Mouse (Mus musculus): ENCODE results near the gene Ednra.

Ednra gene

DNA sequence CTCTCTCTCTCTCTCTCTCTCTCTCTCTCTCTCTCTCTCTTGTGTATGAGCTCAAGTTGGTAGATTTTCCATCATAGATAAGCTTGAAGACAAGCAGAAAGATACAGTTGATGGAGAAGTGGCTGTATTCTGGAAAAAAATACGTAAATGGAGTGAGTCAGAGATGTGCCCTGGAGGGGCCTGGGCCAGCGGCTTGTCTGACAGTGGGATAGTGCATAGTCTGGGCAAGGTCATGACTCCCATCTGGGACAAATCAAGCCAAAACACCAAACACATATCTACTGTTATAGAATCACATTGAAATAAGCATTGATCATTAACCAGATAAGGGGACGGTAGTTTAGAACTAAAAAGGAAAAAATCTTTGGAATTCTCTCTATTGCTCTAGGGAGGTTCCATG, 65.9 kb downstream of the Ednra start:
- in situ Hi-C loops (cut with MboI, MseI), result no loop called here

DNA sequence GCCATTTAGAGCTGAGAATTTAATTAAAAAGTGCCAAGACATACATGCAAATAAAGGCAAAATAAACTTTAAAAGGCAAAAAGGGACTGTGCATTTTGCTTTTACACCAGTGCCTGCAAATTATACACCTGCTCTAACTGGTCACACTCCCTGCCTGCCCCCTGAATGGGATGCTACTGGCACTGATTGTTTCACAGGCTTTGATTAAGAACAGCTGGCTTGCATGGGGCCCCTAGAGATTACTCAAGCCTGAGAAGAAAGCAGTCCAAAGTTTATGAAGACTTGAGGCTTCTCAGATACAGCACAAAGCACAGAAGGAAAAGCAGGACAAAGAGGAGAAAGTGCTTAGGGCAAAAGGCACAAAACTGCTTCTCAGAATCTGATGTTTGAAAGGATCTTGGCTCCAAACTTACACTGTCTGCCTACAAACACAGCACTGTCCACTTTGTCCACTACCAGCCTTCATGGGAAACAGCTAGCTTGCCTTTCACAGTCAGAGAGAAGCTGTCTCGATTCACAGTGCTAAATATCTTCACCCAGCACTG, 73.5 kb downstream of the Ednra start:
- in situ Hi-C loops (cut with MboI, MseI), result no loop called here

DNA sequence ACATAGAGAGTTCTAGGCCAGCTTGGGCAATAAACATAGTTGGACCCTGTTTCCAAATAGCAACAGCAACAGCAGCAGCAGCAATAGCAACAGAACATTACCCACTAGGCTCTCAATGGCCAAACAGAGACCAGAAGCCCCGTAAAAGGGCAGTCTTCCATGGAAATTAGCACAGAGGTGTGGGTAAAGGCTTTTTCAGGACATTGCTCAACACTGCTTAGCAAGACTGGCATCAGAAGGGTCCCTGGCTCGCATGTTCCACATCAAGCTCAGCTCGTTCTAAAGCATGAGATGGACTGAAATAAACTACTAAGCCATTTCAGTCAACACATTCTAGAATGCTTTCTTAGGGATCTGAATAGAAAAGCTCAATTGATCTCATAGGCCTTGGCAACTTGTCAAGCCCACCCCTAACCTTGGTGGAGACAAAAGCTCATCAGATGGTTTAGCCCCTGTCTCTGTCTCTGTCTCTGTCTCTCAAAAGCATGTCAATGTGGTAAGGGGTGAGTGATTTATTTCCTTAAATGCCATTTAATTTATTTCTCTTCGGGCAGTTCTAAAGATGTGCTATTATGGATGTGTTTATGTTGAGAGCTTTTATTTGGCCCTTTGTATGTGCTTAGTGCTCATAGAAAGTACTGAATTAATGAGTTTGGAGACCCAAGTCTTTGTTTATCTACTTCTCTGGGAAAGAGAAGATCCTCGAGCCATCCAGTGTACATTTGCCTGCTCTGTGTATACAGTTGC, 84.0 kb downstream of the Ednra start:
- in situ Hi-C loops (cut with MboI, MseI), result no loop called here

DNA sequence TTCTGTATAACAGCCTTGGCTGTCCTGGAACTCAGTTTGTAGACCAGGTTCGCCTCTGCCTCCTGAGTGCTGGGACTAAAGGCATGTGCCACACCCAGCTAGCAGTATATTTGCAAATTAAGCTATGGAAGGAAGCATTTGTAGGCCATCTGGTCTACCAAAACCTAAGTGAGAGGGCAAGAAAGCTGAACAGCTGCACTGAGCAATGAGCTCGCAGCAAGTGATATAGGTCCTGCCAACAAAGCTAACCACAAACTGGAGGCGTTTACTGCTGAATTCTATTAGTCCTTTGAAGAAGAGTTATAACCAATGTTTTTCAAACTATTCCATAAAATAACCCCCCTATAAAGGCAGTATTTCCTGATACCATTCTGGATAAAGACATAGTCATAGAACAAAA, 86.7 kb downstream of the Ednra start:
- in situ Hi-C loops (cut with MboI, MseI), result no loop called here

DNA sequence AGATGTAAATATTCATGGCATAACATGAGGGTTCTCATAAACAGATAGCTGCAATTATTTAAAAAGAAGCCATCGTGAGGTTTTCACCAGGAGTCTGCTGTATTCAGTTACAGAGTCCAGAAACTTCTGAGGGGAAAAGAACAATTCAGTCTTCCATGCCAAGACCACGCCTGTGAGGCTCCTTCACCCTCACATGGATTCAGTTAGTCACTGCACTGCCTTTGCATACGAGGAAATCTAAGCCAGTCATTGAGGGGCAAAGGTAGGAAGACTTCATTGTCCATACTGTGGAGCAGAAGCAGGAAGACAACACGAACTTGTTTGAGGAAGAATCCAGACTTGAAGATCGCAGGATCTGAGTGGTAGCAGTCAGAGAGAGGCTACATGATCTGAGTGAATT, 90.2 kb downstream of the Ednra start:
- in situ Hi-C loops (cut with MboI, MseI), result loop anchor here (5.0 kb wide), 1 partner anchor 368 kb away; no protein-coding TSS in a partner anchor

DNA sequence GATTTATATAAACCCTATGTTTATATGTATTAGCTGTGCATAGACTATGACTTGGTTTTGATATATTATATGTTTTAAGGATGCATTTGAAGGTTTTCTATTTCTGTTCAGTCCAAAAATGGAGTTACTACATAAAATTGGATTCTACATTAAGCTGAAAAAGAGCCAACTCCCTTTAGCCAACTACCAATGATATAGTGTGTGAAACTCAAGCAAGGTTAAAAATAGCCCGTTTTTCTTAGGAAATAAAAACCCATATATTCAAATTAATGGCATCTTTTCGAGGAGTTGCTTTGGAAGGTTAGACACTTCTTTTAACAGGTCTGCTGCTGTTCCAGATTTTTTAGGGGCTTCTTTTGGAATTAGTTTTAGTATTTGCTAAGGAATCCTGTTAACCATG, 91.1 kb downstream of the Ednra start:
- in situ Hi-C loops (cut with MboI, MseI), result loop anchor here (5.0 kb wide), 1 partner anchor 369 kb away; no protein-coding TSS in a partner anchor

DNA sequence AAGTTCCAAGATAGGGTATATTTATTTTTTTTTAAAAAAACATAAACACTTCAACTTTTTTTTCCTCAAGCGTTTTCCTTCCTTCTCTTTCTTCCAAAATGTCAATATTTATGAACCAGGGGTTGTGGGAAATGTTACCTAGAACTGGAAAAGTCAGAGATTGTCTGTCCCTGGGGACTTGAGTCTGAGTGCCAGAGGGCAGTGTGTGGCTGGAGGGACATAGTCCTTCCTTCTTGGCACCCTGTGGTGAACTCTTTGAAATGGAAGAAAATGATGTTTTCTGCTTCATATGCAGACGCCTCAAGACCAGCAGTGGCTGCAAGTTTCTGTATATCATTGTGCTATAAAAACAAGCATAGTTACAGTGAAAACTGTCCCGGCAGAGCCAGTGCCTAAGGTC, 93.6 kb downstream of the Ednra start:
- in situ Hi-C loops (cut with MboI, MseI), result loop anchor here (5.0 kb wide), 1 partner anchor 372 kb away; no protein-coding TSS in a partner anchor

DNA sequence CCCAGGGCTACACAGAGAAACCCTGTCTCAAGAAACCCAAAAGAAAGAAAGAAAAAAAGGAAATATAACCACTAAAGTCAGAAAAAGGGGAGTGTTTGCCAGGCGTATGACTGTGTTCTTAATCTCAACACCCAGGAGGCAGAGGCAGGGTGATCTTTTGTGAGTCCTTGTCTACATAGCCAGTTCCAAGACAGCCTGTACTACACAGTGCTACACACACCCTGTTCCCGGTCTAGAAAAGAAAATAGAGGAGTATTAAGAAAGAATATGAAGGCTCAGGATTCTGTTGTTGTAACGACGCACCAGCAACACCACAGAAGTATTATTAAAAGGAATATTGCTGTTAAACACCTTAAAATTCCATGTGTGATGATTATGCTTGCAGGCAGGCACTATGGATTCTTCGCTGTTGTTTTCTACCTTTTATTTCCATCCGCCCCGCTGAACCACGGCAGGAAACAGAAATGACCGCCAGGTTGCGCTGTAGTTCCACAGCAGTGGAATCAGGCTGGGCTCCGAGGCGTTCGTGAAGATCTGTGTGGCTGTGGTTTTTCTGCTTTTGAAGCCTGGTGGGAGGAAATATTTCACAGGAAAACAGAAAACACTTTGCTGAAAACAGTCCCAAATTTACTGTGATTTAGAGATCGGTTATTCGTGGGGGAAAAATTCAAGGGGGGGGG, 94.3 kb downstream of the Ednra start:
- in situ Hi-C loops (cut with MboI, MseI), result loop anchor here (5.0 kb wide), 1 partner anchor 372 kb away; no protein-coding TSS in a partner anchor

DNA sequence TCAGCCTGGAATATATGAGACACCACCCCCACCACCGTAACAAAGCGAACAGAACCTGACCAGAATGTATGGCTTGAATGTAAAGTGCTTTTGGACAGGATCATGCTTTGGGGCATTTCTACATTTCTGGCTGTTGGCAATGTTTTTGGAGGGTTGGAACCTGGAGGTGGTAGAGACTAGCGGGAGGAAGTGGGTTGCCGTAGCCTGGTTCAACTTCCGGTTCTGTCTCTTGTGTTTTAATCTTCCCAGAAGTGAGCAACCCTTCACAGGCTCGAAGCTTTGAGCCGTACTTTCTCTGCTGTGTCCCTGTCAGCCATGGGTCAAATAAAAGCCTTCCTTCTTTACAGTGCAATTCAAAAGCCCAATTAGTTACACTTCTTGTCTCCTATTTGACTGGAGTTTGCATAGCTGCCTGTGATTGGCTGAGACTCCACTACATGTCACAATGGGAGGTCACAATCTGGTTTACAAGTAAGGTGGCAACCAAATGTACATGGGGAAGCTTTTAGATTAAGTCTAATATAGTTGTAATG, 100.5 kb downstream of the Ednra start:
- in situ Hi-C loops (cut with MboI, MseI), result loop anchor here in 1 of 2 experiments (25.0 kb wide), 1 partner anchor 864 kb away; no protein-coding TSS in a partner anchor

DNA sequence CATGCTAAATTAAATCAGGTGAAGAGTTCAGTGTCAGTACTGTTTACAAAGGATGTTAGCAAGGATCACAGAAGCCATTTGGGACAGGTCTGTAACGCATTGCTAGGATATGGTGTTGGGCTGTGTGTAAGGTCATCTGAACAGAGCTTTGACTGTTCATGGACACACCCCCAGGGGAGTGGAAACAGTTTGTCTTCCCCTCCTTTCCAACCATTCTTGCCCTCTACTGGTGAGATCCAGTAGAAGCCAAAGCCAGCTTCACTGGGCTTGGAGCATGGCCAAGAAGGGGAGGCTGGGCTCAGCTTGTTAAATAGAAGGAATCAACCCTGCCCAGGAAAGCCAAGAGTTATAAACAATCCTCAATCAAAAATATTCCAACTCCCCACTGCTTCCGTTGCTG, 106.3 kb downstream of the Ednra start:
- in situ Hi-C loops (cut with MboI, MseI), result loop anchor here (10.0 to 25.0 kb wide), 2 partner anchors 869 to 1657 kb away; no protein-coding TSS in a partner anchor

Data from T-helper 17 cell (primary cell).